Mouse (Mus musculus): ENCODE data around the gene Dclk2. TPM values are rescaled to one million over a fixed set of nuclear protein-coding genes. Genes with fewer than 3 reads are reported as not detected.

Gene Dclk2
- polyA plus RNA-seq, 1 experiment = 3.2 TPM

GRCm38 (mm10) chr3:86779704-86780103 lies 140.9 kb downstream of the Dclk2 start:
- 83% methylated on average over 4 of the region's 4 CpGs for WGBS
- DNase-seq = no peak
- Histone ChIP-seq H3K4me1 (ENCODE audit: control insufficient read depth, insufficient read depth, low read length) (no peaks in the 10 kb centered on the region), H3K27me3 (replicated peaks; ENCODE audit: control insufficient read depth, insufficient read depth, low read length) (no peaks in the 10 kb centered on the region), H3K4me3 (ENCODE audit: insufficient read depth, low read depth, low read length) (no peak overlapping the region), H3K27ac (ENCODE audit: insufficient read depth, low read depth, low read length) (no peak overlapping the region), H3K36me3 (ENCODE audit: control insufficient read depth, insufficient read depth, low read length) (no peaks in the 10 kb centered on the region; the same call in 1 of the 2 replicates)
- TF ChIP-seq CTCF (conservative IDR thresholded peaks at IDR 0.05; ENCODE audit: insufficient read depth, insufficient read length, low read depth, low read length) (peak; percentile 46), POLR2A (IDR thresholded peaks at IDR 0.05; ENCODE audit: low read depth, low read length) (no peak)

- H3K27me3 ChIP-seq (replicated peaks; ENCODE audit: control insufficient read depth, insufficient read depth, low read length) = no peaks in the 10 kb centered on the region
- no peak for DNase-seq
- no peak for TF ChIP-seq POLR2A (IDR thresholded peaks at IDR 0.05; ENCODE audit: low read depth, low read length)
- TF ChIP-seq CTCF (conservative IDR thresholded peaks at IDR 0.05; ENCODE audit: insufficient read depth, insufficient read length, low read depth, low read length) = no peak
- WGBS = 84% methylated on average over 6 of the region's 6 CpGs
- no peaks in the 10 kb centered on the region for H3K36me3 ChIP-seq (ENCODE audit: control insufficient read depth, insufficient read depth, low read length)
- no peaks in the 10 kb centered on the region for H3K4me1 ChIP-seq (ENCODE audit: control insufficient read depth, insufficient read depth, low read length)
- H3K27ac ChIP-seq (ENCODE audit: insufficient read depth, low read depth, low read length) = no peak overlapping the region
- no peak overlapping the region for H3K4me3 ChIP-seq (ENCODE audit: insufficient read depth, low read depth, low read length)
These were observed 145.2 kb downstream of the Dclk2 start for GRCm38 (mm10) chr3:86775444-86775828.

DNA sequence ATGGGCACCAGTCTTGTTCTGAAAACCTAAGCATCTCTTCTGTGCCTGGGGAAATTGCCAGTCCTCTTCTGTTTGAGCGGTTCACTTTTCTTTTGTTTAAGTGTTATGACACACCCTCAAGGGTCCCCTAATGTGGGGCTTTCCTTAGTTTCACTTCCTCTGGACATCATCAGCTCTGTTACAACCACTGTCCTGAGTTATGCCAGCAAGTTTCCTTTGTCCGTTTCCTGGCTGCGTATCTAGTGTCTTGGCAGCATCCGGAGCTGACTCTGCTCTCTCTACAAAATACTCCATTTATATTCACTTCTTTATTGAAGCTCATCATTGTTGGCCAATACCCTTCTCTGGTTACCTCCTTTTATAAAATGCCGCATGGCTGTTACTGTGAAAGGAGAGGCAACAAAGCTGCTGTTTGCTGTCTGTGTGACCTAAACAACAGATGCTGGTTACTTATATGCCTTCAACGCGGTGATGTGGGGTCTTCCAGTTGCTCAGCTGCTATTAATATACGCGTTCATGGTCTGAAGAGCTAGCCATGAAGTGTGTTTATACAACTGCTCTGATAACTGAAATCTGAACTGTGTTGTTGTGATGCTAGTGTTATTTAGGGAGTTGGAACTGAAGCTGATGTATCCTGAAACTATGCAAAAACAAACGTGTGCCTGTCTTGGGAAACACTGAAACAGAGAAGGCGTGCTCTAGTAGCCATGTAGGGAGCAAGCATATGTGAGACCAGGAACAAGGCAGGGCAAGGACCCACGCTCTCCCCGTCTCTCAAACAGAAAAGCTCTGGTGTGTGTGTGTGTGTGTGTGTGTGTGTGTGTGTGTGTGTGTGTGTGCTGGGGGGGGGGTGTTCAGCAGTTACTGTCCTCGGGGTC lies 145.8 kb downstream of the Dclk2 start:
- peak; percentile 67 for DNase-seq
- 56% methylated on average over 14 of the region's 14 CpGs for WGBS
- H3K27me3 ChIP-seq (replicated peaks; ENCODE audit: control insufficient read depth, insufficient read depth, low read length) = no peaks in the 10 kb centered on the region
- H3K36me3 ChIP-seq (ENCODE audit: control insufficient read depth, insufficient read depth, low read length) = no peaks in the 10 kb centered on the region
- no peaks in the 10 kb centered on the region for H3K4me1 ChIP-seq (ENCODE audit: control insufficient read depth, insufficient read depth, low read length)
- H3K27ac ChIP-seq (ENCODE audit: insufficient read depth, low read depth, low read length) = no peak overlapping the region
- no peak overlapping the region for H3K4me3 ChIP-seq (ENCODE audit: insufficient read depth, low read depth, low read length)
- no peak for TF ChIP-seq POLR2A (IDR thresholded peaks at IDR 0.05; ENCODE audit: low read depth, low read length)
- no peak for TF ChIP-seq CTCF (conservative IDR thresholded peaks at IDR 0.05; ENCODE audit: insufficient read depth, insufficient read length, low read depth, low read length)

- Histone ChIP-seq H3K4me1 (ENCODE audit: control insufficient read depth, insufficient read depth, low read length) (0 out of 2 replicates have a peak, but pooled peaks cover 3% of the 10 kb centered on the region), H3K27ac (ENCODE audit: insufficient read depth, low read depth, low read length) (no peak overlapping the region), H3K36me3 (ENCODE audit: control insufficient read depth, insufficient read depth, low read length) (no peaks in the 10 kb centered on the region; the same call in 1 of the 2 replicates), H3K27me3 (replicated peaks; ENCODE audit: control insufficient read depth, insufficient read depth, low read length) (no peaks in the 10 kb centered on the region), H3K4me3 (ENCODE audit: insufficient read depth, low read depth, low read length) (no peak overlapping the region)
- TF ChIP-seq CTCF (conservative IDR thresholded peaks at IDR 0.05; ENCODE audit: insufficient read depth, insufficient read length, low read depth, low read length) = no peak
- no peak for TF ChIP-seq POLR2A (IDR thresholded peaks at IDR 0.05; ENCODE audit: low read depth, low read length)
- 78% methylated on average over 6 of the region's 6 CpGs for WGBS
- DNase-seq = no peak
These were observed 151.7 kb downstream of the Dclk2 start for GRCm38 (mm10) chr3:86768969-86769368.

DNA sequence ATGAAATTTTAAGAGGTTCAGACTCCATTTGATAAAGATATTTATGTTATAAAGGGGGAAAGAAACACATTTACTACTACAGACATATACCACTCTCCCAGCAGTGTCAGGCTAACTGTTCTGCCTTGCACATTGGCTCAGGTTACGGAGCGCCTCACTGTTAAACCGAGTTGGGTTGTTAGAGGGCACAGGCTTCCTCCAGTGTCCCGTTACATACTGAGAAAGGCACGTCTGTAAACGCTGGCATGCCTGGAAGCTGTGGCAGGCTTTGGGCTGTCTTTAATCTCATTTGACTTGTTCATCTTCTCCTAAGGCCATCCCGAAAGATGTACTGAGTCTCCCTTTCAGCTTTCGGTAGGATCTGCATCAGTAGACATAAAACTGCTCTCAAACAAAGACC lies 152.1 kb downstream of the Dclk2 start:
- H3K27me3 ChIP-seq (replicated peaks; ENCODE audit: control insufficient read depth, insufficient read depth, low read length) = no peaks in the 10 kb centered on the region
- H3K36me3 ChIP-seq (ENCODE audit: control insufficient read depth, insufficient read depth, low read length) = no peaks in the 10 kb centered on the region; the same call in 1 of the 2 replicates
- 0 out of 2 replicates have a peak, but pooled peaks cover 3% of the 10 kb centered on the region for H3K4me1 ChIP-seq (ENCODE audit: control insufficient read depth, insufficient read depth, low read length)
- DNase-seq = no peak
- TF ChIP-seq POLR2A (IDR thresholded peaks at IDR 0.05; ENCODE audit: low read depth, low read length) (no peak), CTCF (conservative IDR thresholded peaks at IDR 0.05; ENCODE audit: insufficient read depth, insufficient read length, low read depth, low read length) (no peak)
- H3K4me3 ChIP-seq (ENCODE audit: insufficient read depth, low read depth, low read length) = no peak overlapping the region
- WGBS = 66% methylated on average over 8 of the region's 8 CpGs
- H3K27ac ChIP-seq (ENCODE audit: insufficient read depth, low read depth, low read length) = no peak overlapping the region

- 94% methylated on average over 4 of the region's 4 CpGs for WGBS
- Histone ChIP-seq H3K27me3 (replicated peaks; ENCODE audit: control insufficient read depth, insufficient read depth, low read length) (no peaks in the 10 kb centered on the region), H3K27ac (ENCODE audit: insufficient read depth, low read depth, low read length) (no peak overlapping the region), H3K4me3 (ENCODE audit: insufficient read depth, low read depth, low read length) (no peak overlapping the region), H3K36me3 (ENCODE audit: control insufficient read depth, insufficient read depth, low read length) (no peaks in the 10 kb centered on the region; the same call in 1 of the 2 replicates), H3K4me1 (ENCODE audit: control insufficient read depth, insufficient read depth, low read length) (no peaks in the 10 kb centered on the region)
- no peak for DNase-seq
- TF ChIP-seq POLR2A (IDR thresholded peaks at IDR 0.05; ENCODE audit: low read depth, low read length) (no peak), CTCF (conservative IDR thresholded peaks at IDR 0.05; ENCODE audit: insufficient read depth, insufficient read length, low read depth, low read length) (no peak)
These were observed 158.2 kb downstream of the Dclk2 start for GRCm38 (mm10) chr3:86762456-86762855.

GRCm38 (mm10) chr3:86762036-86762415 lies 158.6 kb downstream of the Dclk2 start:
- no peaks in the 10 kb centered on the region; the same call in 1 of the 2 replicates for H3K36me3 ChIP-seq (ENCODE audit: control insufficient read depth, insufficient read depth, low read length)

More at GRCm38 (mm10) chr3:86762036-86762415, 158.6 kb downstream of the Dclk2 start:
- Histone ChIP-seq H3K27ac (ENCODE audit: insufficient read depth, low read depth, low read length) (no peak overlapping the region), H3K27me3 (replicated peaks; ENCODE audit: control insufficient read depth, insufficient read depth, low read length) (no peaks in the 10 kb centered on the region), H3K4me3 (ENCODE audit: insufficient read depth, low read depth, low read length) (no peak overlapping the region), H3K4me1 (ENCODE audit: control insufficient read depth, insufficient read depth, low read length) (no peaks in the 10 kb centered on the region)
- WGBS = 93% methylated on average over 6 of the region's 6 CpGs
- no peak for DNase-seq
- TF ChIP-seq CTCF (conservative IDR thresholded peaks at IDR 0.05; ENCODE audit: insufficient read depth, insufficient read length, low read depth, low read length) (no peak), POLR2A (IDR thresholded peaks at IDR 0.05; ENCODE audit: low read depth, low read length) (no peak)

Data from kidney, adult 2 months (tissue).